Mouse (Mus musculus) liver, adult 2 months (tissue): ENCODE results near the gene Rngtt.

Experiments
- CTCF ChIP-seq: fragments of 200-500 bp; IDR thresholded peaks from 2 replicates; pipeline ENCODE4 v1.5.1; 2011; ENCODE audit warnings: low read depth, low read length, control low read depth
- POLR2A ChIP-seq: fragments of 200-500 bp; IDR thresholded peaks from 2 replicates; pipeline ENCODE4 v1.6.1; 2011; ENCODE audit warnings: low read length, control low read depth; ENCODE audit not compliant: insufficient read depth; ENCODE audit errors: extremely low read depth

- TF ChIP-seq POLR2A (no peak), CTCF (no peak)
These were observed 33.6 kb downstream of the Rngtt start for GRCm38 (mm10) chr4:33343732-33344057.
